In genomic region chr9:92045472-92045905, GRCm38 (mm10) we compare ENCODE assay signal across 9 mouse cellular contexts.
A peak's percentile ranks its signal among the peaks of the same experiment; 100 is the strongest.
DNase-seq lines count a peak whose midpoint lies in the region; ATAC-seq lines count a peak whose summit lies in the region.
"Had no signal": no experiment of that assay in that cellular context is flagged by ENCODE, and none has a peak within 500 bp of the region (broad histone marks: within the 10 kb centered on the region; RNA-seq: fewer than 3 reads in every experiment).

No protein-coding gene starts in this region.

- peak; percentile 76 for ATAC-seq in midbrain, embryonic 15.5 days (replicated peaks)
- no peak for ATAC-seq in liver, embryonic 11.5 days (replicated peaks; ENCODE audit: low FRiP score)

- H3K4me3 ChIP-seq in embryonic facial prominence, embryonic 10.5 days = no peak overlapping the region
- no peak overlapping the region for H3K4me3 ChIP-seq in midbrain, embryonic 15.5 days
- H3K4me3 ChIP-seq in liver, embryonic 11.5 days (ENCODE audit: low read depth, low read length) = no peak overlapping the region
- H3K4me3 ChIP-seq: heart, embryonic 13.5 days had no signal

- WGBS in embryonic facial prominence, embryonic 10.5 days = 51% methylated on average over 3 of the region's 3 CpGs
- 41% methylated on average over 3 of the region's 3 CpGs for whole genome bisulfite sequencing in midbrain, embryonic 15.5 days
- WGBS in liver, embryonic 11.5 days = 64% methylated on average over 3 of the region's 3 CpGs

- H3K4me2 ChIP-seq in midbrain, embryonic 15.5 days = no peak overlapping the region
- H3K4me2 ChIP-seq in liver, embryonic 11.5 days = no peak overlapping the region
- H3K4me2 ChIP-seq: heart, embryonic 13.5 days had no signal

- peaks cover 3% of the 10 kb centered on the region; the same call in 1 of the 2 replicates for H3K4me1 ChIP-seq in embryonic facial prominence, embryonic 10.5 days
- H3K4me1 ChIP-seq in midbrain, embryonic 15.5 days = no peaks in the 10 kb centered on the region
- H3K4me1 ChIP-seq in liver, embryonic 11.5 days (replicated peaks; ENCODE audit: control insufficient read depth, insufficient read depth, low read length) = no peaks in the 10 kb centered on the region
- H3K4me1 ChIP-seq: heart, embryonic 13.5 days had no signal

- no peaks in the 10 kb centered on the region for H3K9me3 ChIP-seq in embryonic facial prominence, embryonic 10.5 days
- H3K9me3 ChIP-seq in midbrain, embryonic 15.5 days = no peaks in the 10 kb centered on the region
- no peaks in the 10 kb centered on the region for H3K9me3 ChIP-seq in liver, embryonic 11.5 days (ENCODE audit: control insufficient read depth, low read length)
- H3K9me3 ChIP-seq: heart, embryonic 13.5 days had no signal

- H3K27ac ChIP-seq in embryonic facial prominence, embryonic 10.5 days (replicated peaks) = no peak overlapping the region
- H3K27ac ChIP-seq in midbrain, embryonic 15.5 days = peak overlapping the region; percentile 7; the same call in 1 of the 2 replicates
- no peak overlapping the region for H3K27ac ChIP-seq in liver, embryonic 11.5 days (ENCODE audit: low read depth, low read length)
- H3K27ac ChIP-seq: heart, embryonic 13.5 days had no signal

- peak; percentile 0 for DNase-seq in left cerebral cortex, adult 11 months (ENCODE audit: low spot score)
- no peak for DNase-seq in left cerebral cortex, adult 8-10 months (ENCODE audit: low spot score in 2 of 2)
- peak; percentile 33 to 46 for DNase-seq in cerebellum, adult 18-20 months
- peak; percentile 9 for DNase-seq in embryonic facial prominence, embryonic 10.5 days (ENCODE audit: low spot score)
- no peak for DNase-seq in ovary, postnatal 36 days (ENCODE audit: low spot score)
- no peak for DNase-seq in liver, embryonic 11.5 days (ENCODE audit: low spot score)
- DNase-seq in lung, adult 18-20 months = no peak

- H3K9ac ChIP-seq in midbrain, embryonic 15.5 days = no peak overlapping the region
- H3K9ac ChIP-seq in liver, embryonic 11.5 days (ENCODE audit: low read depth, low read length) = no peak overlapping the region
- H3K9ac ChIP-seq: heart, embryonic 13.5 days had no signal

- H3K27me3 ChIP-seq in embryonic facial prominence, embryonic 10.5 days (replicated peaks; ENCODE audit: low read depth, poor library complexity, severe bottlenecking) = no peaks in the 10 kb centered on the region
- H3K27me3 ChIP-seq in midbrain, embryonic 15.5 days (replicated peaks) = no peaks in the 10 kb centered on the region
- H3K27me3 ChIP-seq in liver, embryonic 11.5 days (replicated peaks; ENCODE audit: control insufficient read depth, insufficient read depth, low read length) = no peaks in the 10 kb centered on the region
- H3K27me3 ChIP-seq: heart, embryonic 13.5 days had no signal

- no peaks in the 10 kb centered on the region for H3K36me3 ChIP-seq in embryonic facial prominence, embryonic 10.5 days (replicated peaks)
- no peaks in the 10 kb centered on the region for H3K36me3 ChIP-seq in midbrain, embryonic 15.5 days (replicated peaks)
- H3K36me3 ChIP-seq in liver, embryonic 11.5 days (ENCODE audit: control insufficient read depth, insufficient read depth, low read length) = no peaks in the 10 kb centered on the region
- H3K36me3 ChIP-seq: heart, embryonic 13.5 days had no signal

Comparison
In these comparisons a context has a peak if more than half of its experiments do, and no peak if none do; other contexts are left out.
1. DNase-seq: peak in left cerebral cortex, adult 11 months (single experiment), cerebellum, adult 18-20 months (2 of 2) and embryonic facial prominence, embryonic 10.5 days (single experiment); none in left cerebral cortex, adult 8-10 months (0 of 2), ovary, postnatal 36 days (single experiment), liver, embryonic 11.5 days (single experiment) and lung, adult 18-20 months (0 of 2).